Mouse (Mus musculus) liver, embryonic 15.5 days (tissue): ENCODE results near the gene Dph3. TPM values are rescaled to one million over a fixed set of nuclear protein-coding genes. Genes with fewer than 3 reads are reported as not detected.
"Not testable (repeated sequence)": the region's sequence is repeated elsewhere in the genome, so short reads cannot be mapped to it uniquely, and the experiment has no call there.

ENCODE experiments used
- ATAC-seq: fragments of 200-750 bp; cut with Nextera tagmentation; 2 replicates; pipeline ENCODE4 v1.8.0; 2017; ENCODE audit warnings: moderate number of reproducible peaks, mild to moderate bottlenecking, moderate library complexity; ENCODE audit not compliant: insufficient read depth
- H3K27ac ChIP-seq: fragments of 300-500 bp; sonication (generic); replicated peaks from 2 replicates; pipeline ENCODE4 v1.5.1; 2015; ENCODE audit warnings: mild to moderate bottlenecking, inconsistent platforms
- H3K27me3 ChIP-seq: fragments of 300-500 bp; sonication (generic); 2 replicates; pipeline ENCODE4 v1.6.1; 2015; ENCODE audit warnings: mild to moderate bottlenecking, inconsistent platforms
- H3K36me3 ChIP-seq: fragments of 300-500 bp; sonication (generic); replicated peaks from 2 replicates; pipeline ENCODE4 v1.6.1; 2015; ENCODE audit warnings: moderate library complexity, mild to moderate bottlenecking, inconsistent platforms
- H3K4me1 ChIP-seq: fragments of 300-500 bp; sonication (generic); replicated peaks from 2 replicates; pipeline ENCODE4 v1.6.1; 2015; ENCODE audit warnings: inconsistent platforms
- H3K4me2 ChIP-seq: fragments of 300-500 bp; sonication (generic); 2 replicates; pipeline ENCODE4 v1.6.1; 2015; ENCODE audit warnings: moderate library complexity, mild to moderate bottlenecking, inconsistent platforms
- H3K4me3 ChIP-seq: fragments of 300-500 bp; sonication (generic); replicated peaks from 2 replicates; pipeline ENCODE4 v1.5.1; 2015; ENCODE audit warnings: mild to moderate bottlenecking, inconsistent platforms
- H3K9ac ChIP-seq: fragments of 300-500 bp; sonication (generic); 2 replicates; pipeline ENCODE4 v1.6.1; 2015; ENCODE audit warnings: moderate library complexity, mild to moderate bottlenecking, inconsistent platforms
- H3K9me3 ChIP-seq: fragments of 300-500 bp; sonication (generic); replicated peaks from 2 replicates; pipeline ENCODE4 v1.6.1; 2016; ENCODE audit warnings: inconsistent platforms
- WGBS: fragments of 180-500 bp; shearing (Covaris S2); methylation state at CpG from one replicate; pipeline ENCODE4 v1.1.7; 2015; ENCODE audit warnings: mixed read lengths; ENCODE audit not compliant: insufficient replicate concordance; 5-methylcytosine and 5-hydroxymethylcytosine counted together
- polyA plus RNA-seq: library from polyadenylated mRNA; unstranded; fragments of >200 nt; fragmentation: Nextera tagmentation; extraction: Ambion mirVana; gene quantifications from 2 replicates; pipeline ENCODE4 v1.2.1, GENCODE M21; 2015

Gene Dph3
- polyA plus RNA-seq, 1 experiment from 2014 or later: 66.2 TPM

DNA sequence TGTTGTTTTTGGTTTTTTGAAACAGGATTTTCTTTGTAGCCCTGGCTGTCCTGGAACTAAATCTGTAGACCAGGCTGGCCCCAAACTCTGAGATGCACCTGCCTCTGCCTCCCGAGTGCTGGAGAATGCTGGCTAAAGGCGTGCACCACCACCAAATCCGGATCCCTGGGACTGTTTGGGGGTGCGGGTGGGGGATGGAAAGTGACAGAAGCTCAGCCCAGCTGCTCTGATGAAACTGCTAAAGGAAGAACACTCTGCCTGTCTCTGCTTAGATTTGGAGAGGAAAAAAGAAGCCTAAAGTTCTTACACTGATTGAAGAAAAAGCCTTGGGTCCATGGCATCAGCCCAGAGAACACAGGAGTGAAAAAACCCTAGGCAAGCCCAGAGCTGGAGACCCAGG is 18.0 kb upstream of the Dph3 start:
- H3K4me3 ChIP-seq: no peak overlapping the region
- no peaks in the 10 kb centered on the region for H3K27me3 ChIP-seq
- H3K9me3 ChIP-seq: no peaks in the 10 kb centered on the region
- H3K9ac ChIP-seq: no peak overlapping the region
- H3K36me3 ChIP-seq: peaks cover 48% of the 10 kb centered on the region
- 68% methylated on average over 4 of the region's 4 CpGs for WGBS
- H3K4me1 ChIP-seq: 0 out of 2 replicates have a peak, but pooled peaks cover 5% of the 10 kb centered on the region
- no peak overlapping the region for H3K27ac ChIP-seq
- no peak overlapping the region for H3K4me2 ChIP-seq
- ATAC-seq: no peak

DNA sequence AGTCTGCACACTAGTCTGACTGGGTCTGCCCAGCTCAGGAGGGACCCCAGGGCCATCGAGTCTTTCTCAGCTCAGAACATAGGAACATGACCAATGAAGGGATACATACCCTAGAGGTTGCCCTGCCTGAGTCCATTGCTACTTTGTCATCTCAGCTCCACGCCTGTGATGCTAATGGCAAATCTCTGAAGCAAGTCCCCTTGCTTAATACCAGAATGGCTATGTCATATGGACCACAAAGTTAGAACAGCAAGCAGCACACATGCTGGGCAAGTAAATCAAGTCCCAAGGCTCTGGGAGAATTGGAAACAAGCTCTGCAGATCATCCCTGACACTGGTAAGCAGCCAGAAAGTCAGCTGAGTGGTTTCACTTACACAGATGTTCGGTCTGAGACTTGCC is 13.4 kb upstream of the Dph3 start:
- H3K9ac ChIP-seq: no peak overlapping the region
- no peak overlapping the region for H3K4me2 ChIP-seq
- no peak for ATAC-seq
- no peak overlapping the region for H3K27ac ChIP-seq
- H3K36me3 ChIP-seq: peaks cover 90% of the 10 kb centered on the region
- peaks cover under 1% of the 10 kb centered on the region; the same call in 1 of the 2 replicates for H3K4me1 ChIP-seq
- no peak overlapping the region for H3K4me3 ChIP-seq
- no peaks in the 10 kb centered on the region for H3K9me3 ChIP-seq
- H3K27me3 ChIP-seq: no peaks in the 10 kb centered on the region
- 79% methylated on average over 3 of the region's 3 CpGs for WGBS

DNA sequence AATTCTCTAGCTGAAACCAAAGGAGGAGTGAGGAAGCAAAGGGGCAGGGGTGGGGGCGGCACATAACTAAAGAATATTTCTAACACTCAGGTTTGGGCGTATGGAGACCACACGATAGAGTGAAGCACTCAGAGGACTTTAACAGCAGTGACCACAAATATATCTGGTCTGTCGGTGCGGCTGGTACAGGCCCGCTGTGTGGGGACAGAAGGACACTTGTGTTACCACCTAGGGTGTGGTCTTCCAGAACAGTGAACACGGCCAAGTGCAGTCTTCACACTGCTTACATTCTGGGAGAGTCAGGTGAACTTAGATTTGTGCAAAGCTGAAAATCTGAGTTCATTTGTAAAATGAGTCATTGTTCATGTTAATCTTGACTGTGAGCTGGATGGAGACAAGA is 12.2 kb upstream of the Dph3 start:
- no peaks in the 10 kb centered on the region for H3K27me3 ChIP-seq
- WGBS: 84% methylated on average over 7 of the region's 7 CpGs
- no peak overlapping the region for H3K4me2 ChIP-seq
- ATAC-seq: no peak
- peaks cover 89% of the 10 kb centered on the region for H3K36me3 ChIP-seq
- H3K9ac ChIP-seq: no peak overlapping the region
- peaks cover 10% of the 10 kb centered on the region for H3K4me1 ChIP-seq
- no peaks in the 10 kb centered on the region for H3K9me3 ChIP-seq
- no peak overlapping the region for H3K4me3 ChIP-seq
- no peak overlapping the region for H3K27ac ChIP-seq

DNA sequence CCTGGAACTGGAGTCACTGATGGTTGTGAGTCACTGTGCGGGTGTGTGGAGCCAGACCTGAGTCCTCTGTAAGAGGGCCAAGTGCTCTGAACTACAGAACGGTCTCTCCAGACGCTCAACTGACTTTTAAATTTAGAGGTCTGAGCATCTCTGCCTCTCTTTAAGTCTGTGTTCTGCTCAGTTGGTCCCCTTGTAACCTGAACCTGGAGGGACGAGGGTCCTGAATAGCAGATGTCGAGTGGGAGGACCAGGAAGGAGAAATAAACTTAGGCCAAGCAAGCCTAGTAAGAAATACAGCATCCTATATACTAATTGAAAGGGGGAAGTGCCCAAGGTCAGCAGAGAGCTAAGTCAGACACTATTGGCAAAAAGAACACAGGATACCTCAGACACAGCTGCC is 11.2 kb upstream of the Dph3 start:
- no peak overlapping the region for H3K4me2 ChIP-seq
- peaks cover 15% of the 10 kb centered on the region for H3K4me1 ChIP-seq
- no peak overlapping the region for H3K4me3 ChIP-seq
- no peak overlapping the region for H3K9ac ChIP-seq
- WGBS: 69% methylated on average over 5 of the region's 5 CpGs
- no peak overlapping the region for H3K27ac ChIP-seq
- no peak for ATAC-seq
- no peaks in the 10 kb centered on the region for H3K9me3 ChIP-seq
- H3K36me3 ChIP-seq: peaks cover 89% of the 10 kb centered on the region
- H3K27me3 ChIP-seq: no peaks in the 10 kb centered on the region

DNA sequence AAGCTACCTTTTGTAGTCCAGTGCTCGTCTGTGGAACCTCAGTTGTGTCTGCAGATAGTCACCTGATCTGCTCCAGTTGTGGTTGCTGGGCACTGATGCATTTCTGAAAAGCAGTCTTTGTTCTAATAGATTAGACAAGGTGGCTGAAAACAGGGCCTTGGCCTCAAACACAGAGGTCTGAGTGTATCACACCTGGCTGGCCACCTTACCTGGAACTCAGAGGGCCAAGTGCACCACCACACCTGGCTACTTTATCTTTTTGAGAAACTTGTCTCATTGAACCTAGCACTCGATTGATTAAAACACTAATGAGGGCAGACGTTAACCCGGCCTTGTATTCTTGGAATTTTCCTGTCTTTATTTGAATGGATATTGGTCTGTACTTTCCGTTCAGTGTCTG is 10.1 kb upstream of the Dph3 start:
- Histone ChIP-seq H3K36me3 (peaks cover 87% of the 10 kb centered on the region), H3K27me3 (no peaks in the 10 kb centered on the region), H3K4me2 (no peak overlapping the region), H3K4me1 (peaks cover 18% of the 10 kb centered on the region), H3K4me3 (no peak overlapping the region), H3K9ac (no peak overlapping the region), H3K27ac (no peak overlapping the region), H3K9me3 (no peaks in the 10 kb centered on the region)
- ATAC-seq: no peak
- WGBS: 79% methylated on average over 5 of the region's 5 CpGs

DNA sequence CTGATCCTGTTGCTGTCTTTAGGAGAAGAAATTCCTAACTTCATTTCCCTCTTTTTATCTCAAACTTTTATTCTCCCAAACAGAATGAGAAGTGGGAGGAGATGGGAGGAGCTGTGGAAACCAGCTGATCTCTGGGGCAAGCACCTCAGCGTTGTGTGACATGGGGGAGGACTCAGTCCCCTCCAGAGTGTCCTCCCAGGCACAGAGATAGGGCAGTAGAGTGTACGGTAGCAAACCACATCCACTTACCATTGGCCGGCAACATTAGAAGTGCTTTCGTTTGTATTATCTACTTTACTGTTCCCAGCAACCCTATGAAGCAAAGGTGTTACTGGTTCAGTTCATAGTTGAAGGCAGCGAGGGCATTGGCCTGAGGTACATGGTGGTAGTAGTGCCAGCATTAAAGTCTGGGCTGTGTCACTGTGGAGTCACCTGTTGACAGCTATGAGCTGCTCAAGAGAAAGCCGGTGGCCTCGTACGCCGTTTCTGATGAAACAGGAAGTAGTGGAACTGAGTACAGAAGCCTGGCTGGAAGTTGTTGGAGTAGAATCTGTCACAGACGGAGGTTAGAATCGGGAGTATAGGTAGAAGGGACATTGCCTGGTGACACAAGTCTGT is 8.1 kb upstream of the Dph3 start:
- Histone ChIP-seq H3K4me2 (peak overlapping the region; percentile 23; the same call in 1 of the 2 replicates), H3K9ac (no peak overlapping the region), H3K4me3 (no peak overlapping the region), H3K27ac (peak overlapping the region; percentile 63), H3K36me3 (peaks cover 67% of the 10 kb centered on the region), H3K27me3 (no peaks in the 10 kb centered on the region), H3K4me1 (peaks cover 18% of the 10 kb centered on the region), H3K9me3 (no peaks in the 10 kb centered on the region)
- peak; percentile 32; the same call in 1 of the 2 replicates for ATAC-seq
- 54% methylated on average over 11 of the region's 11 CpGs for WGBS

DNA sequence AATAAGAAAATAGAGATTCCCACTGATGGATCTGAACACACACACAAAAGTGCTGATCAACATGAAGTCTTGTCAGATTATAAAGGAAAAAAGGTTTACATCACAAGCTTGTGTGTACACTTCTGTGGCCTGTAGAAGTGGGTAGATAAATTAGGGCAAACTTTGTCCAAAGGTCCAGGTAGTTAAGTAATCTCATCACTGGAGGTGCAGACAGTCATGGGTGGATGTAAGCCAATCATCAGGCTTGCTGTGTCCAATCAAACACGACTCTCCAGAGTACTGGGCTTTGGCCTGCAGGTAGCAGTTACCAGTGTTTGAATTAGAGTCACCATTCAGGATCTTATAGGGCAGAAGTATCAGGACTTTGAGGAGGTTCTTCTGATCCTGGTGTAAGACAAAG is 7.5 kb upstream of the Dph3 start:
- peak overlapping the region; percentile 63 for H3K27ac ChIP-seq
- no peak overlapping the region for H3K4me2 ChIP-seq
- ATAC-seq: peak; percentile 71
- H3K4me3 ChIP-seq: no peak overlapping the region
- H3K27me3 ChIP-seq: no peaks in the 10 kb centered on the region
- H3K9ac ChIP-seq: no peak overlapping the region
- H3K9me3 ChIP-seq: no peaks in the 10 kb centered on the region
- H3K4me1 ChIP-seq: peaks cover 18% of the 10 kb centered on the region
- WGBS: 62% methylated on average over 1 of the region's 1 CpGs
- H3K36me3 ChIP-seq: peaks cover 61% of the 10 kb centered on the region

DNA sequence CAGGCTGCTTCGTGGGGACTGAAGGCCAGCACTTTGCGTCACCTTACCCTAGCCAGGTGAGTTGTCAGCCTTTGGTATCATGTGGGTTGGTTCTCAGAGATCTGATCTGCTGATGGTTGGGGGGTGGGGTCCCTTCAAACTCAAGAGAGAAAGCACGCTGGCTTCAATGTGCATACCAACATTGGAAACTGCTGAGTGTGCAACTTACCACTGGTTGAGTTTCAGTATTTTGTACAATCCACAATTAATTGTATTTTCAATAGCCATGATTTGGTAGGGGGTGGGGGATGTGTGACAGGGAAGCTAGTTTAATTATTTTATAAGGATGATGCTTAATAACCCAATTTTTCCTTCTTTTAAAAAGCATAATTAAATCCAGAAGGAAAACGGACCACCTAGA is 6.2 kb upstream of the Dph3 start:
- peaks cover 25% of the 10 kb centered on the region for H3K4me1 ChIP-seq
- H3K27ac ChIP-seq: no peak overlapping the region
- no peak overlapping the region for H3K4me2 ChIP-seq
- WGBS: 84% methylated on average over 4 of the region's 4 CpGs
- H3K9ac ChIP-seq: no peak overlapping the region
- H3K36me3 ChIP-seq: peaks cover 48% of the 10 kb centered on the region
- H3K4me3 ChIP-seq: no peak overlapping the region
- H3K27me3 ChIP-seq: no peaks in the 10 kb centered on the region
- ATAC-seq: no peak
- no peaks in the 10 kb centered on the region for H3K9me3 ChIP-seq

DNA sequence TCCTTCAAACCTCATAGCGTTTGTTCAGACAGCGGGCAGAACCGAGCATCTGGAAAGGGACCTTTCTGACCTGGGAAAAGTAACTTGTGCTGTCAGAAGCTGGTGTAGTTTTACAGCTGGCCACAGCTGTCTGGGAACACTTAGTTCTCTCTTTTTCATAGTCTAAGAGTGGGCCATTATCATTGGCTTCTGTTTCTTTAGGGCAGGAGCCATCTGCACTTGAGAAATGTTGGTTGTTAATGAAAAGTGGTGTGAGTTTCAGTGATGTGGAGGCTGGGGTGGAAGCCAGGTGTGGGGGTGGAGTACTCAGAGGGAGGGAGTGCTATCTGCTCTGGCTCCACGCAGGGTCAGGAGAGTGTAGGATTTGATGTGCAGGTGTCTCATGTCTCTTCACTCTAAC is 5.6 kb upstream of the Dph3 start:
- Histone ChIP-seq H3K4me3 (no peak overlapping the region), H3K4me1 (peaks cover 31% of the 10 kb centered on the region), H3K9ac (no peak overlapping the region), H3K9me3 (no peaks in the 10 kb centered on the region), H3K4me2 (no peak overlapping the region), H3K36me3 (peaks cover 43% of the 10 kb centered on the region), H3K27ac (no peak overlapping the region), H3K27me3 (no peaks in the 10 kb centered on the region)
- WGBS: 74% methylated on average over 4 of the region's 4 CpGs
- no peak for ATAC-seq

DNA sequence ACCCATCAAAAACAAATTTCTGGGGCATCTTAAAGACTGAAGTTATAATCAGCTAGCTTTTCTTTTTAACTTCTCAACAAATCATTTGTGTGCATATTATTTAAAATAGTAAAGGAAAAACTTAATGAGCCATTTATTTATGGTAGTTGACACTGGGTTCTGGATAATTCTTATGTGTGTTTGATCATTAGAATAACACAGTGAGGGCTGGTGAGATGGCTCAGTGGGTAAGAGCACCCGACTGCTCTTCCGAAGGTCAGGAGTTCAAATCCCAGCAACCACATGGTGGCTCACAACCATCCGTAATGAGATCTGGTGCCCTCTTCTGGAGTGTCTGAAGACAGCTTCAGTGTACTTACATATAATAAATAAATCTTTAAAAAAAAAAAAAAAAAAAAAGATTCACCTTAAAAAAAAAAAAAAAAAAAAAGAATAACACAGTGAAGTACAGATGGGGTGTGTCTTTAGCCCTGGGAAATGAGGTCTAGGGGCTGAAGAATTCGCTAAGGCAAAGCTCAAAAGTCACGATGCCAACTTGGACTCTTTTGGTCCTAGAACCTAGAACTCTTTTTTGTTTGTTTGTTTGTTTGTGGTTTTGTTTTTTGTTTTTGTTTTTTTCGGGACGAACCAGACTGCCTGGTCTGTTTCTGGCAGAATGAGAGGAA is 2.2 kb upstream of the Dph3 start:
- 88% methylated on average over 7 of the region's 7 CpGs for WGBS
- not testable (repeated sequence) for H3K27ac ChIP-seq, H3K9me3 ChIP-seq, H3K27me3 ChIP-seq, ATAC-seq
- Histone ChIP-seq H3K36me3 (peaks cover 18% of the 10 kb centered on the region), H3K4me1 (peaks cover 32% of the 10 kb centered on the region), H3K4me3 (peak overlapping the region; percentile 78; the same call in 1 of the 2 replicates), H3K9ac (0 out of 2 replicates have a peak overlapping the region, but pooled peaks have one; percentile 13), H3K4me2 (peak overlapping the region; percentile 78)

DNA sequence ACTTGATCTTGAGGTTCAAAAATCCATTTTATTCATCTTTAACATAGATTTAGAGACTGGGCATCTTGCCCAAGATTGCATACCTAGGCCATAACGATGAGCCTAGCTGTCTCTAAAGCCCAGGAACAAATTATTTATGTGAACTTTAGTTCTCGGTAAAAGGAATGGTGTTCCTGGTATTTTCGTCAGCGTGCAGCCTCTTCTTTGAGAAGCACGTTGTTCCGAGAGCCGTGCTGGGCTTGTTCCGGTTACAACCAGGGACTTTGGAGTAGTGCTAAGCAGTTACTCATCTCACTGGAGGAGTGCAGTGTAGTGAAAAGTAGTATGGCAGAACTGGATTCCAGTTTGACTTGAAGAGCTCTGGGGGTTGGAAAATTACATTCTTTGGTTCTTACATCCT is 697 bp upstream of the Dph3 start:
- Histone ChIP-seq H3K4me1 (peaks cover 24% of the 10 kb centered on the region), H3K27ac (peak overlapping the region; percentile 94), H3K4me3 (peak overlapping the region; percentile 78), H3K4me2 (peak overlapping the region; percentile 78), H3K36me3 (peaks cover 18% of the 10 kb centered on the region), H3K9ac (peak overlapping the region; percentile 72), H3K9me3 (no peaks in the 10 kb centered on the region), H3K27me3 (no peaks in the 10 kb centered on the region)
- WGBS: 8% methylated on average over 8 of the region's 8 CpGs
- ATAC-seq: no peak
